Mouse (Mus musculus) central nervous system, embryonic 11.5 days (tissue): ENCODE results near the gene Rxra. TPM values are rescaled to one million over a fixed set of nuclear protein-coding genes. Genes with fewer than 3 reads are reported as not detected.

ENCODE experiments used
- polyA plus RNA-seq: library from polyadenylated mRNA; depleted of rRNA; stranded (reverse); fragments of >200 nt; gene quantifications from 2 replicates; pipeline ENCODE4 v1.2.3, GENCODE M21; 2012; rRNA removed

Gene Rxra
- 23.1 and 31.3 TPM in 2 replicates for polyA plus RNA-seq

DNA sequence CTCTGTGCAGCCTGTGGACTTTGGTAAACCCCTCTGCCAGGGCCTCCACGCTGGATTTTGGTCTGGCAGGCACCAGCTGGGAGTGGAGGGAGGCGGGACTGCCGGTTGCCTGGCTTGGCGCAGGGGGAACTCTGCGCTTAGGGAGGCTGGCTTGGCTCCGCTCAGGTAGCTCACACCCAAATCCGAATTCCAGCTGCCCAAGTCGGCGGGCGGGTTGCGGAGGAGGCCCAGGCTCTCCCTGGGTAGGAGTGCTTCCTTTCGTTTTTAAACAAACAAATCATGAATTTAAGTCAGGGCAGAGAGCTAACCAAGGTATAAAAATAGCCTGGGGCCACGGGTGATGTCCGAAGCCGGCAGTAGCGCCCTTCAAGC is at the start of gene Rxra:
Gene Rxra (plus strand): TSS at position 335 of the 372 bp plus-strand sequence.

Other genes starting within 250 kb of the Rxra start
- gene Vav2, start 249.4 kb upstream of the Rxra start, polyA plus RNA-seq, result 40.9 and 53.7 TPM in 2 replicates
- 8.9 and 11.6 TPM in 2 replicates for gene Brd3os, start 234.1 kb upstream of the Rxra start, polyA plus RNA-seq
- 77.9 and 79.9 TPM in 2 replicates for gene Brd3, start 168.8 kb upstream of the Rxra start, polyA plus RNA-seq
- 66.0 and 70.0 TPM in 2 replicates for gene Wdr5, start 161.3 kb upstream of the Rxra start, polyA plus RNA-seq
- gene Col5a1, start 210.0 kb downstream of the Rxra start, polyA plus RNA-seq, result 28.4 and 42.3 TPM in 2 replicates